Mouse (Mus musculus) frontal cortex, postnatal 36 days (tissue): ENCODE data around the gene Ffar3.
A peak's percentile ranks its signal among the peaks of the same experiment; 100 is the strongest.

Experiments
- DNase-seq, 2 experiments: peaks; one replicate each; pipeline ENCODE4 v3.0.0; 2022; ENCODE audit warnings: low spot score in 2 of 2

Ffar3 gene

GRCm38 (mm10) chr7:30856078-30856477, at the start of gene Ffar3:
Gene Ffar3 (minus strand): TSS chr7:30856178.
- no peak for DNase-seq

DNA sequence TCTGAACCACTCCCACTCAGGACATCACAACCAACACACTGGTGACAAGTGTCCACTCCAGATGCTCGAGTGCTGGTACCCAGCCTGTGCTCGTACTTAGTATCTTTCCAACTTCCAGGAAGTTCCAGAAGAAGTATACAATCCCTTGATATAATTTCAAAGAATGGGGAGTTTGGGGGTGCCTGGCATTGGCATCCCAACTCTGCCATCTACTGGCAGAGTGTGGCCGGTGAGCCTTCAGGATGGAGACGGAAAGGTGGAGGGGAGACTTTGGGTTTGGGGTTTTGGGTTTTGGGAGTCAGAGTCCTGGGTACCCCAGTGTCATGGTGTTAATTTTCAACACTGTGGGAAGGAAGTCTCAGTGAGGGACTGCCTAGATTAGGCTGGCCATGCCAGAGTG, 48.1 kb upstream of the Ffar3 start:
- DNase-seq, result peak in 1 of 2 experiments; percentile 39

GRCm38 (mm10) chr7:30895217-30895616, 39.2 kb upstream of the Ffar3 start:
- DNase-seq, result no peak

- DNase-seq, result no peak
Observed at GRCm38 (mm10) chr7:30892515-30892914, 36.5 kb upstream of the Ffar3 start.

GRCm38 (mm10) chr7:30891746-30892145, 35.8 kb upstream of the Ffar3 start:
- DNase-seq, result no peak

DNA sequence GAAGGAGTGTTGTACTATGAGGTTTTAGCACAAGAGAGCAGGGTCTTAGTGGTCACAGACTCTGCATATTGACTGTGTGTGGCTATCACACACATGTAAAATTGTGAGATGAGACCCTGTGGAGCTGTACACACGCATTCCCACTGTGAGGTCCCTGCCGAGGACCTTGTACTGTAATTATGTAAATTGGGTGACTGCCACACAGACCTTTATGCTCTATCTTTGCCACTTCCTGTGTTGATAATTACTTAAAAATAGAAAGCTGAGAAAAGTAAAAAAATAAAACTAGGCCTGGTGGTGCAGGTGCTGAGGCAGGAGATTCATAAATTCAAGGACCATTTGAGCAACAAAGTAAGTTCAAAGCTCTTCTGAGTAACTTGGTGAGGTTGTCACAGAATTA, 34.7 kb upstream of the Ffar3 start:
- no peak for DNase-seq

DNA sequence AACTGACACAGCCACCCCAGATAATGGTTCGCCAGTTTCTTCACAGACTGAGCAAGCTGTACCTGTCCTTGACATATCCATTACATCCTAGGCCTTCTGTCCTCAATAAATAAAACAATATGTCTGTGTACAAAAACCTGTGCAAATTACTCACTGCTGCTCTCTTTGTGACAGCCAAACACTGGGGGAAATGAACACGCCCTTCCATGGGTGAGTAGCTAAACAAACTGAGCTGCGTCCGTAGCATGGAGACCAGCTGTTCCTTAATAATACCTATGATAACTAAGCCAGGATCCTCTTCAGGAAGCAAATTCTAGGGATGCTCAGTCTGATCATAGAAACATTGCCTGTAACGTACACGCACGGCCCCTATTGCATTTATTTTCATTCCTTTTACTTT, 32.8 kb upstream of the Ffar3 start:
- no peak for DNase-seq

DNA sequence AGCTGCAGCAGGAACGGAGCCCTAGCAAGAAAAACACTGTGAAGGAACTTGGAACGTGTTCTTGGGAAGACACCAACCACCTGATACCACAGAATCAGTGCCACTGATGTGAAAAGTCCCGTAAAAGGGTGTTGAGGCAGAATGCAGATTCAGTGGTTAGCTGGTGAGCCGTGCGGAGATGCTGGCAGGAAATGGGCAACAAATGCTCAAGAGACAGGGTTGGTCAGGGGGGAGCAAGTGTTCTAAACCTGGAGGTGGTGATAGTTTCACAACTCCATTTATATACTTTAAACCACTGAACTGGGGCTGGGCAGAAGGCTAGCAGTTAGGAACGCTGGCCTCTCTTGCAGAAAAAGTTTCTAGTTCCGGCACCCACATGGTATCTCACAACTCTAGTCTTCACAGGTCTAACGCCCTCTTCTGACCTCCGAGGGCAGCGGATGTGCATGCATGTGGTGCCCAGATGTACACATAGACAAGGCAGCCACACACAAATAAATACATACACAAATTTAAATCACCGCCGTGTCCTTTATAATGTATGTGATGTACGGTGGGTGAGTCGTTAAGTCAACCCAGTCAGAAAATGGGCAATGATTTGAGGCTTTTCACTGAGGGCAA, 31.7 kb upstream of the Ffar3 start:
- peak in 1 of 2 experiments; percentile 10 for DNase-seq

DNA sequence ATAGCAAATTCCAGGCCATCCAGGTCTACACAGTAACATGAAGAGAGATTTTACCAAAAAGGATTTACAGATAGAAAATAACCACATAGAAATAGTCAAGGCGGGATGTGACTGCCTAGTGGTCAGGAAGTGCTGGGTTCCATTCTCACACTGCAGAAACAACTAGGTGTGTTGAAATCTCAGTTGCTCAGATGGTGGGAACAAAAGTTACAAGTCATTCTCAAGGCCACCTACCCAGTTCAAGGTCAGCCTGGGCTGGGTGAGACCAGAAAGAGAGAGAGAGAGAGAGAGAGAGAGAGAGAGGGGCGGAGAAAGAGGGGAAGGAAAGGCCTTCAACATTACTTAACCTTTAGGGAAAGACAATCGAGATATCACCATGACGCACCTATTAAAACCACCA, 30.9 kb upstream of the Ffar3 start:
- no peak for DNase-seq

DNA sequence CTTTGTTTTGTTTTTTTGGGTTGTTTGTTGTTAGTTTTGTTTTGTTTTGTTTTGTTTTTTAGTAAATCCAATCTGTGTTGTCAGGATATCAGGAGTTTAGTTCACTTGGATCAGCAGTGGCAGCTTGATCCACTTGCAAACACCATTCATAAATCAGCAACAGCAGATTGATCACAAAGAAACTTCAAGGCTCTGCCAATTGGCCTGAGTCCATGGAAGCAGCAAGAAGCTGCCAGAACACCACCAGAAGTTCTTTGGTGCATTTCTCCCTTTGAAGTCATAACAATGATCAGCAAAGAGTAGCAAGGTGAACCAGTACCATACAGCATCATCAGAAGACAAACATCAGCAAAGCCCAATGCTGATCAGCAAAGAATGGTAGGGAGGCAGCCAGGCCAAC, 28.1 kb upstream of the Ffar3 start:
- no peak for DNase-seq

DNA sequence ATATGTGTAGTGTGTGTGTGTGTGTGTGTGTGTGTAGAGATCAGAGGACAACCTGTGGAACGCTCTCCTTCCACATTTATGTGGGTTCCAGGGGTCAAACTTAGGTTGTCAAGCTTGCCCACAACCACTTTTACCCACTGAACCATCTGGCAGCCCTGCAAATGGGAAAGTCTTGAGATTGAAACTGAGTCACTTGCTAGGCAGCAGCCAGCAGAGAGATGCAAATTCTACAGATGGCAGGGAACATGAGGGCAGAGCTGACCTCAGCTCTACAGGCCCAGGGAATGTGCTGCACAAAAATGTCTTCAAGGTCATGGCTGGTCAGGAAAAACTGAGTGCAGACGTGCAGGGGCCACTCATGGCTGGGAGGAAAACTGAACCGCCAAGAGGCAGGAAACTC, 25.4 kb upstream of the Ffar3 start:
- no peak for DNase-seq

DNA sequence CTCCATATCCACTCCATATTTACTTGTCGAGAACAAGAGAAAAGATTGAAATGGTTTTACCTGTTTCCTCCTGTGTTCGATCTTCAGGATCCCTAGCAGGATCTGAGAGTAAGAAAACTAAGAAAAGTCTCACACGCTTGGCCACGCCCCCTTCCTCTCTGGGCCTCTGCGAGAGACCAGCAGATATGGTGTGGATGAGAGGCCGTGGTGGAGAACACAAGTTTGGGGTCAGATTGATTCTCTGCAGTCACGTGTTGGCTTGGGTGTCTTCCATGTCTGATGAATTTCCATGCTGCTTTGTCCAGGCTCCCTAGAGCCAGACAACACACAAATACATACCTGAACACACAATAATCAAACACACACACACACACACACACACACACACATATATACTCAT, 24.2 kb upstream of the Ffar3 start, which contains the start of gene Cd22:
Gene Cd22 (minus strand): TSS at position 167 of the 400 bp plus-strand sequence.
- no peak for DNase-seq

DNA sequence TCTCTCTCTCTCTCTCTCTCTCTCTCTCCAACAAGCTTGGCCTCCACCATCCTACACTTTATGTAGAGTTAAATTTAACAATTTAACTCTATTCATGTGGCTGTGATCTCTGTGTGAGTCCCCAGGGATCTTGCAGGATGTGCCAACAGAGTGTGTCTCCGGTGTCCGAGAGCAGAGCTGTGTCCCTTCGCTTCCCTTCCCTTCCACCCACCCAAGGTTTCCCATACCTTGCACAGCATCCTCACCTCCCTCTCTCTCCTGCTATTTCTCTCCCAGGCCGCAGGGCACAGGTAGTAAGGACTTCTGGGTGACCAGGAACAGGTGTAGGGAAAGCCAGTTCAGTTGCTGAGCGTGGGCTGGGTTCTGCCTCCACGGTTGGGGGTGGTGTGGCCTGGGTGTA, 23.0 kb upstream of the Ffar3 start:
- DNase-seq, result no peak

DNA sequence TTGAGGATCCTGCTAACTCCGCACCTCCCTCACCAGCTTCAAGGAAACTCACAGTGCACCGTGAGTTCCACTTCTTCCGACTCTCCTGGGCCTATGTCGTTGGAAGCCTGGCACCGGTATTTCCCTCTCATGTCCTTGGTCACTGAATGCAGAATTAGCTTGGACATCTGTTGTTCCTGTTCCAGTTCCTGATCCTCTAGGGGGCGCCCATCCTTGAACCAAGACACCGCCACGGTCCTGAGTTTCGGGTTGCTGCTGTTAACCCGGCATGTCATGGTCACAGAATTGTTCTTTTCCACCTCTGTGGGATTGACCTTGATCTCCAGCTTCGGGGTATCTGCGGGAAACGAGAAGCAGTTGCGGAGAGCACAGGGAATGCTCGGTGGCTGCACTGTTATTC, 17.1 kb upstream of the Ffar3 start:
- DNase-seq, result peak; percentile 61 to 70

DNA sequence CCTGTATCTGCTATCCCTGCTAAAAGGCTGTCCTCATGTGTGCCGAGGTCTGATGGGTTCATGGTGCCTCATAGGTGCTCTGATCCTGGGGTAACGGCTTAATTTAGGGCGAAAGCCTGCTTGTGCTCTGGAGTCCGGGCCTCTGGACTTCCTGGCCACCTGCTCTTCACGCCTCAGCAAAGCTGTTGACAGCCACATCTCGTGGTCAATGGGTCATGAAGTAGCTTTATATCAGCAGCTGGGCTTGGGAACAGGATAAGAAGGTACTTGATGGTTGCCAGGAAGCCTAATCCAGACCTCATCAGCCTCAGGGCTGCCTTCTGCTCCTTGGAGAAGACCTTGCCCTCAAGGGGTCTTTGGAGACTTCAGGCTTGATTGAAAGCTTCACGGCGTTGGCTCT, 7.4 kb upstream of the Ffar3 start:
- DNase-seq, result no peak

- DNase-seq, result no peak
Observed at GRCm38 (mm10) chr7:30861464-30861863, 5.5 kb upstream of the Ffar3 start, which contains the start of gene Ffar1. Gene Ffar1 (minus strand): TSS chr7:30861564.

- peak; percentile 39 to 53 for DNase-seq
Observed at GRCm38 (mm10) chr7:30859635-30860402, 3.8 kb upstream of the Ffar3 start.

DNA sequence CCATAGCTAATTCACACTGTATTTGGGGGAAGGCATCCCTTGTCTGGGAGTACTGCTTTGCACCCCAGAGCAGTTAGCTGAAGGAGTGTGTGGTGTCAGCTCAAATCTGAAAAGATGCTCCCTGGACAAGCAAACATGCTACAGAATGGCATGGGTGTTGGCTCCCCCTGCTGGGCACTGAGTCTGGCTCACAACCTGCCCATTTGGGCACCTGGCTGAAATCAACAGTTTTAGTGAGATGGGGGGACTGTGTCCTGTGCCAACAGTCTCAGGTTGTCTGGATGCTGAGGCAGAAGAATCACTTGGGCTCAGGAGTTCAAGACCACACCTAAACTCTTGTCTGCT, 3.3 kb upstream of the Ffar3 start:
- DNase-seq, result peak; percentile 68 to 82

GRCm38 (mm10) chr7:30857746-30858145, 1.8 kb upstream of the Ffar3 start:
- DNase-seq, result no peak

DNA sequence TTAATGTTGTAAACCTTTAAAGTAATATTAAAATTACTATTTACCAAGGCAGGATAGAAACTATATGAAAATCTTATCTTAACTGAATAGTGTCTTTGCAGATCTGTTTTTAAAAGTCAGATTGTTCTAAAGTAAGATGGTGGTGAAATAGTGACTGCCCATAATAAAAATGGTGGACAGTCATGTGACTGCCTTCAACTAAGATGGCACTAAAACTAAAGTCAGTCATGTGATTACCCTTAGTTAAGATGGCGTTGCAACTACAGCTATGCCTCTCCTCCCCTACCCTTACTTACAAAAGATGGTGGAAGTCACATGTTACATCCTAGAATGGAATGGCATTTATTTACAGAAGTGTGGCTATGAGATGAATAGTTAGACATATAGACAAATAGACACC, 4.6 kb downstream of the Ffar3 start:
- DNase-seq, result no peak

GRCm38 (mm10) chr7:30847934-30848333, 8.0 kb downstream of the Ffar3 start:
- DNase-seq, result no peak

GRCm38 (mm10) chr7:30847386-30847785, 8.6 kb downstream of the Ffar3 start:
- DNase-seq, result no peak

- DNase-seq, result no peak
Observed at GRCm38 (mm10) chr7:30846505-30847053, 9.4 kb downstream of the Ffar3 start.
